Mouse (Mus musculus) intestine, embryonic 14.5 days (tissue): Measurements from ENCODE around the gene Tmem132a. TPM values are rescaled to one million over a fixed set of nuclear protein-coding genes. Genes with fewer than 3 reads are reported as not detected.

Experiments
- ATAC-seq: fragments of 200-750 bp; cut with Nextera tagmentation; replicated peaks from 2 replicates; pipeline ENCODE4 v1.8.0; 2017; ENCODE audit warnings: low read depth, moderate number of reproducible peaks, moderate TSS enrichment, moderate library complexity; ENCODE audit not compliant: low FRiP score, low TSS enrichment
- DNase-seq: peaks from one replicate; pipeline ENCODE4 v3.0.0-alpha.2; 2018; ENCODE audit warnings: low spot score
- H3K27ac ChIP-seq: fragments of 300-500 bp; sonication (generic); 2 replicates; pipeline ENCODE4 v1.5.1; 2014; ENCODE audit warnings: low read depth, mild to moderate bottlenecking, control low read depth
- H3K27me3 ChIP-seq: fragments of 300-500 bp; sonication (generic); replicated peaks from 2 replicates; pipeline ENCODE4 v1.6.1; 2014; ENCODE audit warnings: low read length, control low read depth; ENCODE audit not compliant: control insufficient read depth, insufficient read depth
- H3K36me3 ChIP-seq: fragments of 300-500 bp; sonication (generic); 2 replicates; pipeline ENCODE4 v1.6.1; 2014; ENCODE audit warnings: low read length, control low read depth; ENCODE audit not compliant: control insufficient read depth, insufficient read depth
- H3K4me1 ChIP-seq: fragments of 300-500 bp; sonication (generic); replicated peaks from 2 replicates; pipeline ENCODE4 v1.6.1; 2014; ENCODE audit warnings: low read length, control low read depth, mixed read lengths; ENCODE audit not compliant: control insufficient read depth, insufficient read depth
- H3K4me2 ChIP-seq: fragments of 300-500 bp; sonication (generic); 2 replicates; pipeline ENCODE4 v1.6.1; 2014; ENCODE audit warnings: low read length
- H3K4me3 ChIP-seq: fragments of 300-500 bp; sonication (generic); 2 replicates; pipeline ENCODE4 v1.5.1; 2014; ENCODE audit warnings: low read depth, low read length, control low read depth, mixed read lengths
- H3K9ac ChIP-seq: fragments of 300-500 bp; sonication (generic); 2 replicates; pipeline ENCODE4 v1.6.1; 2014; ENCODE audit warnings: mild to moderate bottlenecking, low read length
- H3K9me3 ChIP-seq: fragments of 300-500 bp; sonication (generic); 2 replicates; pipeline ENCODE4 v1.6.1; 2016; ENCODE audit warnings: low read length, control low read depth; ENCODE audit not compliant: control insufficient read depth
- WGBS: fragments of 180-500 bp; shearing (Covaris S2); extraction: QIAGEN DNeasy Blood & Tissue Kit; methylation state at CpG from one replicate; pipeline ENCODE4 v1.1.7; 2014; 5-methylcytosine and 5-hydroxymethylcytosine counted together
- polyA plus RNA-seq: library from polyadenylated mRNA; unstranded; fragments of >200 nt; fragmentation: Nextera tagmentation; extraction: Ambion mirVana; gene quantifications from 2 replicates; pipeline ENCODE4 v1.2.1, GENCODE M21; 2014

Gene Tmem132a
- polyA plus RNA-seq, 1 experiment from 2014 or later: 50.6 TPM

DNA sequence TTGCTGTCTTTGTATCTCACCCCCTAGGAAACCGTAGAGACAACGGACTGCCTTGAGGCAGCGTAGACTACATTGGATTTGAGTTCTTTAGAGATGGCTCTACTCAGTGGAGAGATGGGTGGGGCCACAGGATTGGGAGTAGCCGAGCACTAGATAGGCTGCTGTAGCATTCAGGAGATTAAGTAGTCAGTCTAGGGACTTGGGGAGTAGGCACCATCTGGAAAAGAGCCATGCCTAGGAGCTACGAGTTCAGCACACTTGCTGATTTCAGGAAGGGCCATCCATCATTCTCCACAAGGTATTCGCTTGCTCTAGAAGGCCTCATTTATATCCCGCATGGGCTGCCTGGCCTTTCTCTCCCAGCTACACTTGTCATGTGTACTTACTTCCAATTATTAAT, 23.6 kb downstream of the Tmem132a start:
- Histone ChIP-seq H3K4me1 (no peaks in the 10 kb centered on the region), H3K27ac (no peak overlapping the region), H3K9me3 (no peaks in the 10 kb centered on the region), H3K4me2 (no peak overlapping the region), H3K9ac (no peak overlapping the region), H3K27me3 (no peaks in the 10 kb centered on the region), H3K36me3 (no peaks in the 10 kb centered on the region), H3K4me3 (no peak overlapping the region)
- DNase-seq: no peak
- ATAC-seq: no peak
- WGBS: 66% methylated on average over 7 of the region's 7 CpGs

DNA sequence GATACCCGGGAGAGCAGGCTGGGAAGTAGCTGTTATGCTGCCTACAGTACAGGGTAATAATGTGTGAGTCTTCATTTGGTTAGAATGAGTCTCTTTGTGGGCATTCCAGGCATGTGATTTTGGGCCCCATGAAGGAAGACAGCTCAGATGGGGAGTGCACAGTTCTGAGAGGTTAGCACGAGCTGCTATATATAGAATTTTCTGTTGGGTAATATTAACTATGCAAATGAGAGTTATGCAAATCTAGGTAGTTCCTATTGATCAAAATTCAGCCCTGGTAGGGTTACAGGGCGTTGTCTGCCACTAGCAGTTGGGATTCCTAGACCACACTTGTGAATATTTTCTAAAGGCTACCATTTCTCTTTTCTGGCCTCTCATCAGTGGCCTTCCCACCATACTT, 24.3 kb downstream of the Tmem132a start:
- no peak for ATAC-seq
- no peaks in the 10 kb centered on the region for H3K36me3 ChIP-seq
- no peaks in the 10 kb centered on the region for H3K9me3 ChIP-seq
- no peaks in the 10 kb centered on the region for H3K4me1 ChIP-seq
- DNase-seq: no peak
- H3K27ac ChIP-seq: no peak overlapping the region
- H3K27me3 ChIP-seq: no peaks in the 10 kb centered on the region
- H3K4me3 ChIP-seq: no peak overlapping the region
- no peak overlapping the region for H3K9ac ChIP-seq
- 81% methylated on average over 3 of the region's 3 CpGs for WGBS
- H3K4me2 ChIP-seq: no peak overlapping the region

DNA sequence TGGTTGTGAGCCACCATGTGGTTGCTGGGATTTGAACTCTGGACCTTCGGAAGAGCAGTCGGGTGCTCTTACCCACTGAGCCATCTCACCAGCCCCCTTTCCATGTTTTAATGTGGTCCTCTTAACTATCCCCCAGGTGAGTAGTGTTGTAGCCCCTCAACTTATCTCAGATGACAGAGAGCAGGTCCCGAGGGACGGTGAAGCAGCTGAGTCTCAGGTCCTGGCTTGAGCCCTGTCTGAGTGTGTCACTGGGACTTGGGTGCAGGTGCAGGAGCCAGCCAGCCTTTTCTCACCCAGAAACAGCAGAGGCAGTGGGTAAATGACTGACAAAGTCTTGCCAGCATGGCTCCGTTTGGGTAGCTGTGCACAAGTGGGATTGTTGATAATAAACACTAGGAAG, 25.5 kb downstream of the Tmem132a start:
- no peak overlapping the region for H3K4me2 ChIP-seq
- H3K27me3 ChIP-seq: no peaks in the 10 kb centered on the region
- no peak overlapping the region for H3K4me3 ChIP-seq
- ATAC-seq (no peak), DNase-seq (no peak)
- no peak overlapping the region for H3K27ac ChIP-seq
- no peak overlapping the region for H3K9ac ChIP-seq
- 91% methylated on average over 5 of the region's 5 CpGs for WGBS
- H3K4me1 ChIP-seq: no peaks in the 10 kb centered on the region
- H3K36me3 ChIP-seq: no peaks in the 10 kb centered on the region
- no peaks in the 10 kb centered on the region for H3K9me3 ChIP-seq

DNA sequence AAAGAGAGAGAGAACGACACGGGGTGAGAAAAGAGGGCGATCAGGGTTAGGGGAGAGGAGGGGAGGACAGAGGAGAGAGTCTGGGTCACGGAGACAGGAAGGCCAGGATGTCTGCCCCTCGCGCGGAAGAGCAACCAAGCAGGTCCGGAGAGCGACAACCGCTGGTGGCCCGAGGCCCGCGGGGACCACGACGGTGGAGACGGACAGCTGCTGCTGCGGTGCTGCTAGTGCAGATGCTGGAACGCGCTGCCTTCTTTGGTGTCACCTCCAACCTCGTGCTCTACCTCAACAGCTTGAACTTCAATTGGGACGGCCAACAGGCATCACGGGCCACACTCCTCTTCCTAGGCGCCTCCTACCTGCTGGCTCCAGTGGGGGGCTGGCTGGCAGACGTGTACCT, 26.8 kb downstream of the Tmem132a start:
- Histone ChIP-seq H3K27ac (no peak overlapping the region), H3K27me3 (no peaks in the 10 kb centered on the region), H3K36me3 (no peaks in the 10 kb centered on the region), H3K9me3 (no peaks in the 10 kb centered on the region), H3K9ac (no peak overlapping the region), H3K4me3 (no peak overlapping the region), H3K4me1 (no peaks in the 10 kb centered on the region), H3K4me2 (0 out of 2 replicates have a peak overlapping the region, but pooled peaks have one; percentile 1)
- DNase-seq (no peak), ATAC-seq (no peak)
- WGBS: 46% methylated on average over 24 of the region's 24 CpGs

DNA sequence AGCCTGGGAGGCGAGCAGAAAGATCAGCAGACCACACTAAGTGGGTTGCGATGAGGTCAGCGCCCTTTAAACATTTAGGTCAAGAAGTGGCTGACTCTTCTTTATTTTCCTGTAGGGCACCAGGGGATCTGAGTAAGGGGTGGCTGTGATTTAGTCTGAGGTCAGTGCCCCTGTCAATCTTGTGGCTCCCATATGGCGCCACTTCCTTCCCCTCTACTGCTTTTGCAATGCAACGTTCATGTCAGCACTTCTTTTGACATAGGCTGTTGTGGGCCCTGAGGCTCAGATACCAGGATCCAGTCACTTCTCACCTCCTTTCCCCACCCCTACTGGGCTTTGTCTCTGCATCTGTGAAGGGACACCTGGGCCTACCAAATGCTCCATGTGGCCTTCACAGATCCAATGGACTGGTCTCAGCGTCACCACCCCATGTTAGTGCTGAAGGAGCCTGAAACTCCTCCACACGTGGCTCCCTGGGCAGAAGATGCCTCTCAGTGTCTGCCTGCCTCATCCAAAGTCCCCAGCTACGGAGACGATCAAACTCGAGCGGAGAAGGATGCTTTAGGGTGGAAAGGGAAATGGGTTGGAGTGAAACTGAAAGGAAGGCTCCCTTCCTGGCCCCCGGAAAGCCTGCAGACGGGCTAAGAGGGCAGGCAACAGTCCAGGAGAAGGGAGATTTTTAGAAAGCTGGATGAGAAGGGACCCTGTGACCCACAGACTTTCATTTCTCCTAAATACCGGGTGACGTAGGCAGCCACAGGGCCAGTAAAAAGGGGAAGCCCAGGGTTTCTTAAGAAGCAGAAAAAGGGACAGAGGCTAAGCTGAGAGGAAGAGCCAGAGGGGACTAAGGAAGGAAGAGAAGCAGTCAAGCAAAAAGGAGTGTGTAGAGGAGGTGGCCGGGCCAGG, 27.8 kb downstream of the Tmem132a start:
- ATAC-seq (no peak), DNase-seq (no peak)
- H3K4me3 ChIP-seq: no peak overlapping the region
- no peaks in the 10 kb centered on the region for H3K9me3 ChIP-seq
- WGBS: 55% methylated on average over 16 of the region's 16 CpGs
- H3K27me3 ChIP-seq: no peaks in the 10 kb centered on the region
- H3K9ac ChIP-seq: no peak overlapping the region
- H3K36me3 ChIP-seq: no peaks in the 10 kb centered on the region
- no peaks in the 10 kb centered on the region for H3K4me1 ChIP-seq
- H3K27ac ChIP-seq: no peak overlapping the region
- no peak overlapping the region for H3K4me2 ChIP-seq

DNA sequence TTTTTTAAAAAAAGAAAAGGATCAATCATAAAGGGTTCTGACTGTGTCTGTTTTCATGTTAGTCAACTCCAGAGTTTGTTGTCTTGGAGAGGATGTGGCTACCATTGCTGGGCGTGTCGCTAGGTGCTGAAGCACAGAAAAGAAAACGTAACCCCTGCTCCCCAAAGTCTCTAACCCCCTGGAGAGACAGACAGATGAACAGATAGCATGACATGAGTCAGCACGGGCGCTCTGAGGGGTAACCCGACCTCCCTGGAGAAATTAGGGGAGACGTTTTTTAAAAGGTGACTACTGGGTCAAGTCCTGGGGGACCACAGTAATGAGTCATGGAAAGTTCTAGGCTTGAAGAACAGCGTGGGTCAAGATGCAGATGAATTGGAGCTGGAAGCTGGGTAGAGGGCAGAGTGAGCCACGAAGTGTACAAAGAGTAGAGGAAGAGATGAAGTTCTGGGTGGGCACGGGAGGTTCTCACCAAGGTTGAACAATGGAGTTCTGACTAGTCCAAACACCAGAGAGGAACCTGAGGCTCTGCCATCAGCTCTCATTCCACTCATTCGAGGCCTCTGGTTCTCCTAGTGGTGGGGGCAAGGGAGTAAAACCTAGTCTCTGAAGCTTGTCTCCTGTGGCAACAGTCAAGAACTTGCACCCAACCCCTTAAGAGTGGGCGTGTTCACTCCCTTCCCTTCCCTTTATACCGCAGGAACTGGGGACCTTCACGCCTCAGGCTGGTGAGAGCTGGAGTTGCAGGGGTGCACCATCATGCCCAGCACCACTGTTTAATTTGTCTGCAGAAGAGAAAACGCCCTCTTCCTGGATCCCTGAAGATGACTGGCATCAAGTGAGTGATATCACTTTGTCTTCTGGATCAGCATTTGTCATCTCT, 30.5 kb downstream of the Tmem132a start, which contains the start of gene Slc15a3:
Gene Slc15a3, plus strand, starts transcription at position 718 of the 883 bp plus-strand sequence.
- DNase-seq (no peak), ATAC-seq (no peak)
- 78% methylated on average over 15 of the region's 15 CpGs for WGBS
- Histone ChIP-seq H3K36me3 (no peaks in the 10 kb centered on the region), H3K4me1 (no peaks in the 10 kb centered on the region), H3K27ac (no peak within 1 kb of the TSS), H3K9ac (no peak within 1 kb of the TSS), H3K4me2 (no peak within 1 kb of the TSS), H3K4me3 (no peak within 1 kb of the TSS), H3K27me3 (no peaks in the 10 kb centered on the region), H3K9me3 (no peaks in the 10 kb centered on the region)

DNA sequence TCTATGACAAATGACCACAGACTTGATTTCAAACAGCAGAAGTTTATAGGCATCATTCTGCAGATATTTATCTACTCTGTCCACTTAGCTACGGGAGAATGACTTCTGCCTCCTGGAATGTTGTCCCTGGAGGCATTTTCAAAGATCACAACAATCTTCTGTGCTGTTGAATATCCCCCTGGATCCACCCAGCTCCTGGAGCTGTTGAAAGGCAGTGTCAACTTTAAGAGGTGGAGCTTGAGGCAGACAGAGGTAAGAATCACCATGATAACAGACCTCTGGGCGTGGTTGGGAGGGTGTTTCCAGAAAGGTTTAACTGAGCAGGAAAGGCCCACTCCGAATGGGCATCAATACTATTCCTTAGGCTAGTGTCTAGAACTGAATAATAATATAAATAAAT, 34.1 kb downstream of the Tmem132a start:
- ATAC-seq: no peak
- no peak overlapping the region for H3K9ac ChIP-seq
- H3K27me3 ChIP-seq: no peaks in the 10 kb centered on the region
- H3K36me3 ChIP-seq: no peaks in the 10 kb centered on the region
- no peak overlapping the region for H3K27ac ChIP-seq
- H3K4me3 ChIP-seq: no peak overlapping the region
- no peaks in the 10 kb centered on the region for H3K9me3 ChIP-seq
- 46% methylated on average over 3 of the region's 3 CpGs for WGBS
- H3K4me1 ChIP-seq: no peaks in the 10 kb centered on the region
- no peak overlapping the region for H3K4me2 ChIP-seq
- no peak for DNase-seq

DNA sequence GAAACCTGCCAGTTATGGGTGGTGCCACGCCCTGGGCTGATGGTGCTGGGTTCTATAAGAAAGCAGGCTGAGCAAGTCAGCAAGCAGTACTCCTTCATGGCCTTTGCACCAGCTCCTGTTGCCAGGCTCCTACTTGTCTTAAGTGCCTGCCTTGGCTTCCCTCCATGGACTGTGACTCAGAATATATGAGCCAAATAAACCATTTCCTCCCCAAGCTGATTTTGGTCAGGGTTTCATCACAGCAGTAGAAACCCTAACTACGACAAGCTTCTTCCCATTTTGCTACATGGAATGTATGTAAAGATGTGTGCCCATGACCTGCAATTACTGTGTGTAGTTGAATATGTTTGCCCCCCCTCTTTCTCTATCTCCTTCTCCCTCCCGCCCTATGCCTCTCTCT, 36.1 kb downstream of the Tmem132a start:
- no peaks in the 10 kb centered on the region for H3K36me3 ChIP-seq
- H3K4me1 ChIP-seq: no peaks in the 10 kb centered on the region
- ATAC-seq (no peak), DNase-seq (no peak)
- 80% methylated on average over 3 of the region's 3 CpGs for WGBS
- no peak overlapping the region for H3K27ac ChIP-seq
- H3K9me3 ChIP-seq: no peaks in the 10 kb centered on the region
- no peak overlapping the region for H3K9ac ChIP-seq
- H3K4me3 ChIP-seq: no peak overlapping the region
- H3K27me3 ChIP-seq: no peaks in the 10 kb centered on the region
- H3K4me2 ChIP-seq: no peak overlapping the region
